Mouse (Mus musculus) right cerebral cortex, postnatal 36 days (tissue): ENCODE data around the gene Fkbp4.

ENCODE experiments used
- DNase-seq, 2 experiments: peaks; one replicate each; pipeline ENCODE4 v3.0.0; 2022; ENCODE audit warnings: low spot score in 2 of 2, mixed read lengths in 1 of 2

Gene Fkbp4

DNA sequence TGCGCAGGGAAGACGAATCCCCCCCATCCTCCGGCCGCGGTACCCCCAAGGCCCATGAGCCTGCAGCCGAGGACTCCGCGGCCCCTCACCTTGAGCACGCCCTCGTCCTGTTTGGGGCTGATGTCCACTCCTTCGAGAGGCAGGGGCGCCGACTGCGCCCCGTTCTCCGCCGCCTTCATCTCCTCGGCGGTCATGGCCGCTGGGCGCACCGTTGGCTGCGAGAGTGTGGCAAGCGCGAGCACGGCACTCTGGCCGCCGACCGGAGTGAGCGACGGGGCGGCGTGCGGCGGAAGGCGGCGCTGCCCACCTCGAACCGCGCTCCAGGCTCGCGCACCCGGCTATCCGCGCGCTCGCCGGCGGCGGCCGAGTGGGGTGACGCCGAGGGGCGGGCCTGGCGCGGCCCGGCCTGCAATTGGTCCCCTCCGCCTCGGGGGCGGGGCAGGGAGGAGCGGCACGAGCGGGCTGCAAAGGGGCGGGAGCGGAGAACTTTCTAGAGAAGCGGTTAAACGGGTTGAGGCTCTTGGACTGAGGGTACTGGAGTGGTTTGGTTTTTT, at the start of gene Fkbp4:
Gene Fkbp4, minus strand, starts transcription at position 361 of the 554 bp plus-strand sequence.
- DNase-seq = peak; percentile 87 to 89

DNA sequence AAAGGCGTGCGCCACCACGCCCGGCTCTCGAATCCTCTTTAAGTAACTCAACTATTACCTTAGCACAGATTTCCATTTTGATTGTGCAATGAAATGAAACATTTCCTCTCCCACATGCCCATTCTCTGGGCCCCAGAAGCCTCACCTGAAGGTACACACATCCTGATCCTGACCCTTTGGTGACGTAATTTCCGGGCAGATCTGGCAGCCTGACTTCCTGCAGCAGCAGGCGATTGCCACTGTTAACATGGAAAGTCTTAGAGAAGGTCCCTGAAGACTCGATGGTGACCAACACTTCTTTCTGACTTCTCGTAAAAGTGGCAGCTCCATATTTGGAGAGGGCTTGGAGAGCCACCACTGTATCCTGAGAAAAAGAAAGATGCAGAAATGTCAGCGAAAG, 49.3 kb upstream of the Fkbp4 start:
- no peak for DNase-seq

DNA sequence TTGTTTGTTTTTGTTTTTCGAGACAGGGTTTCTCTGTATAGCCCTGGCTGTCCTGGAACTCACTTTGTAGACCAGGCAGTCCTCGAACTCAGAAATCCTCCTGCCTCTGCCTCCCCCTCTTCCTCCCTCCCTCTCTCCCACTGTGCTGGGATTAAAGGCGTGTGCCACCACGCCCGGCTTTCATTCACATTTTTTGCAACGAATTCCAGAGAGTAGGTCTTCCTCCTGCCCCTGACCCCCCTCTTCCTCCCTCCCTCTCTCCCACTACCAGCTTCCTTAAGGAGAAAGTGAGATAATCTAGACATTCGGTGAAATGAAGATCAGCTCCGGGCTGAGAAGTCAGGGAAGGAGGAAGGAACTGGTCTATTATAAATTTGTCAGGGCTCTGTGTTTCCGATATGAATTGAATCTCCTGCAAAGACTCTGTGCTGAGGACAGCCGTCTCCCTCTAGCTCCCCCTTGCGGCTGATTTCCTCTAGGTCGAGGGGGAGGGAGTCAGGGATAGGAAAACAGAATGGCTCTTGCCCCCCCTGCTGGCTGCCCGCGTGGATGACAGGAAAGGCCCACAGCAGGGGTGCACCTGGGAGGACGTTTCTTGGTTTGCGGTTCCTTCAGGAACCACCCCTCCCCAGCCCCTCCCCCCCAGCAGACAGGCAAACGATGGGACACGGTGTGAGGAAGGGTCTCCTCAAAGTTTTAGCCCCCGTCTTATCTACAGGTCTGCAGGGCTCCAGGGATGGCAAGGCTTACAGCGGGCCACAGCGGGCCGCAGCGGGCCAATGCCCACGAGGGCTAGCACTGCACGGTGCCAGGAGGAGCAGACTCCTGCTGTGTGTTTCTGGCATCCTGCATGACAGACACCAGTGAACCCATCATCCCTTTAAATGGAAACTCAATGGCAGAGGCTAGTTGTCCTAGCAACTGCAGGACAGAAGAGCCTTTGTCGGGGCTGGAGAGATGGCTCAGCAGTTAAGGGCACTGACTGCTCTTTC, 41.3 kb upstream of the Fkbp4 start:
- peak; percentile 87 to 89 for DNase-seq

- DNase-seq = no peak
Observed at GRCm38 (mm10) chr6:128477495-128477894, 39.0 kb upstream of the Fkbp4 start.

DNA sequence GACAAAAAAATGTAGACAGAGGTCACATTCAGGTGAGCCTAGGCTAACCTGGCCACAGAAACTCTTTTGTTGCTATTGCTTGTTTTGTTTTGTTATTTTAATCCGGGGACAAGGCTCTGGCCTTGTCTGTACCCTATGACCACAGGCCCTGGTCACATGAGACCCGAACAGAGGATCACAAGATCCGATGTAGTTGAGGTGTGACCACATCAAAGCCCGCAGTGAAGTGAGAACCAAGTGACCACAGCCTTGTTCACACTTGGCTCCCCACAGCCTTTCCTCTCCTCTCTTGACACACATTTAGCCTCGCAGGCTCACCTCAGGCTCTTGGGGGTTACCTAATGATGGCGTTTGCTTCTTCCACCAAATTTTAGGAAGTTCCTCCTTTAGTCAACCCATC, 35.6 kb upstream of the Fkbp4 start:
- DNase-seq = no peak

DNA sequence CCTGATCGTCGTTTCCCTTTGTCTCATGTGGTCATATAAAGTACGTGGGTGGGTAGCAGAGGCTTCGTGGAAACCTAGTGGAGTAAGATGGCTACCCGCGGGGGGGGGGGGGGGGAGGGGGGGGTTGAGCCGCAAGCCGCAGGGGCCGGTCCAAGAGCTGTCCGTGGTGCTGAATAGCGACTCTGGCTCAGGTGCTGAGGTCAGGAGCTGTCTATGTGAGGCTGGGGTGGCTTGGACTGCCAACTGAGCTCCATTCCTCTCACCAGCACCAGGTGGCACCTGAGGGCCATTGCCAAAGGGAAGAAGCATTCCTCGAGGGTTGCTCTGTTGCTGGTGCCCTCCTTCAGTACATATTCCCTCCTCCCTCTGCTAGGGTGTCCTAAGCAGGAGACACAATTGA, 31.0 kb upstream of the Fkbp4 start:
- no peak for DNase-seq

GRCm38 (mm10) chr6:128467298-128467697, 28.8 kb upstream of the Fkbp4 start:
- no peak for DNase-seq

DNA sequence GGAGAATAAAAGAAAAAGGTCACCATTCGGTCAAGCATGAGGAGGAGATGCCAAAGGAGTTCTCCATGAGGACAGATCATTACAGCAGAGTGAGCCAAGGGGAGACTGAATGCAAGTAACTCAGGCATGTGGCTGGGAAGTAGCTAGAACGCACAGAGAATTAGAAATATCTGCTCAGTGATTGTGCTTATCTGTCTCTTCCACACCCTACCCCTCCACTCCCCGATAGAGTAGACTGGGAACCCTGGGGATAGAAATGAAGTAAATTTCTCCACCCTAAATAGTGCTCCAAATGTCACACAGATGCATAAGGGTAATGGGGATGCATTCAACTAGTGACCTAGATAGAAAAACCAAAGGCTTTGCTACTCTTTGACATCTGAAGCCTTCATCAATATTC, 28.1 kb upstream of the Fkbp4 start:
- no peak for DNase-seq

GRCm38 (mm10) chr6:128466043-128466442, 27.6 kb upstream of the Fkbp4 start:
- no peak for DNase-seq

GRCm38 (mm10) chr6:128464996-128465395, 26.5 kb upstream of the Fkbp4 start:
- no peak for DNase-seq

DNA sequence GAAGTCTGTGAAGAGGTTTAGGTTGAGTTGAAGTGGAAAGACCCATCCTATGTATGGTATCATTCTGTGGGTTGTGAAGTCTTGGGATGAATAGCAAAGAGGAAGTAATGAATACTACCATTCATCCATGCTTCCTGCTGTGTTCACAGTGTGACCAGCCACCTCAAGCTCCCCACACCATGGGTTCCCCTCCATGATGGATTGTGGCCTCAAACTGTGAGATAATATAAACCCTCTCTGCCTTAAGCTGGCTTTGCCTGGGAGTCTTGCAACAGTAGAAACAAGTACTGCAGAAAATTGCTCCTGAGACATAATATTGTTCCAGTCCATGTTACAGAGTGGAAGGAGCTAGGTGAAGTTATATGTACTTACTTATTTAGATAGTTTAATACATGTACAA, 23.1 kb upstream of the Fkbp4 start:
- DNase-seq = no peak

- no peak for DNase-seq
Observed at GRCm38 (mm10) chr6:128460729-128461503, 22.4 kb upstream of the Fkbp4 start.

- no peak for DNase-seq
Observed at GRCm38 (mm10) chr6:128460321-128460720, 21.8 kb upstream of the Fkbp4 start.

GRCm38 (mm10) chr6:128457186-128457585, 18.7 kb upstream of the Fkbp4 start:
- no peak for DNase-seq

- DNase-seq = no peak
Observed at GRCm38 (mm10) chr6:128455835-128456605, 17.5 kb upstream of the Fkbp4 start.

- no peak for DNase-seq
Observed at GRCm38 (mm10) chr6:128447063-128447462, 8.6 kb upstream of the Fkbp4 start.

DNA sequence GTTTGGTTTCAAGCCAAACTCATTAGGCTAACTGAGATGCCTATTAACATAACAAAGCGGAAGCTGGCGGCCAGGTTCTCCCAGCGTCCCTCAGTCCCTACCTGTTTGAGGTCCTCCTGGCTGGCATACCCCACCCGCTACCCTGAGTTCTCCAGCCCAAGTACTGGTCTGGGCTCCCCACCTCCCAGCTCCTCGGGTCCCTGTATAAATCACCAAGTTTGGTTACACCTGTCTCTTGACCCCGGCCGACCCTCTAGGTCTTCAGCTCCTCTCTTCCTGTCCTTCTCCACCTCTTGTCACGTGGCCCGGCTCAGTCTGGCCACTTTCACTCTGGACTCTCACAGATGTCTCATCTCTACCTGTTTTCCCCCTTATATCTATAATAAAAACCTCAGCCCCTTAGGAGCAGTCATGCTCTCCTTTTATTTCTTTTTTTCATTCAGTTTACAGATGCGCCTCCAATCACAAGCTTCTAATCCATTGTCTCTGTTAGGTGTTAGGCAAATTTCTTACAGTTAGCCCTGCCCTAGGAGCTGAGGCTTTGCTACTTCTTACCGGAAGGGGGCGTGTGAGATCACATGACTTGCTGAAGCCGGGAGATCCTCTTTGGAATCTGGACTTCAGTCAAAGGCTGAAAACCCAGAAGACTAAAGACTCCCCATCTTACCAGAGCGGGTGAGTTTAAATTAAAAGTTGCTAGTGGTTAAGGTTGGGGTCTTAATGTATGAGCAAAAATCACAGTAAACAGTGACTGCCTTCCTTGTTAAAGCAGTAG, 7.5 kb upstream of the Fkbp4 start:
- no peak for DNase-seq

DNA sequence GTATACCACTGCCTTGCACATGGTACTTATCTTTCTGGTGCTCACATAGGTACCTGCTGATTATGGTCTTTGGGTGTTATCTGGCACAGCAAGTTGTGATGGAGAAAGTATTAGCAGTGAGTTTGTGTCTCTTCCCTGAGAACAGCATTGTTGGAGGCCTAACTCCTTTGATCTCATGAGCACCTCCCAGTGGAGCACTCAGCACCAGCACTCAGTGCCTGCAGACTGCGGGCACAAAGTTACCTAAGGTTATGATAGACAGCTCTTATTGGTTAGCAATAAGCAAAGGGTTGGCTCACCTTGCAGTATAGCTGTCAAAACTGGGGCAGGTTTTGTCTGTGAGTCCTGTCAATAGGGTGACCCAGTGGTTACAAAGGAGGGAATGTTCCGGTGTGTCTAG, 1.8 kb upstream of the Fkbp4 start:
- DNase-seq = no peak

DNA sequence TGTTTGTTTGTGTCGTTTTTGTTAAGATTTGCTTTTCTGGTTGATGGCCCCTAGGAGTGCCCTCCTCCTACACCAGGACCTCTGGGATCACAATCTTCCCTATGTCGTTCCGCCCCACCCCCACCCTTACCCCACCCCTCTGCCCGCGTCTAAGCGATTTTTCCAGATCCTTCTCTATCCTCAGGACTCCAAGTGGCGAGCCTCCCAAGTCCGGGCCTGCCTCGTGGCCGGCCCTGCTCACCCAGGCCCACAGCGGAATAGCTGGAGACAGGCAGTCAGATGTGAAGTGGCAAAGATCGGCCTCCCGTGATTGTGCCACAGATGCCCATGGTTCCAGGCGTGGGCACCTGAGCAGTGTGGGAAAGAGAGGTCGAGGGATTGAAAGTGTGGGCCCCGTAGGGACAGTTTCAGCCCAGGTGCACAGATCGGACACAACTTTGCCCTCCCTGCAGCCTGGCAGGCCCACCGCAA, 429 bp upstream of the Fkbp4 start:
- DNase-seq = no peak

- peak; percentile 36 to 37 for DNase-seq
Observed at GRCm38 (mm10) chr6:128437731-128438316, 653 bp downstream of the Fkbp4 start.
